Mouse (Mus musculus) stomach, embryonic 16.5 days (tissue): ENCODE measurements around the gene Arel1. TPM values are rescaled to one million over a fixed set of nuclear protein-coding genes. Genes with fewer than 3 reads are reported as not detected.

Source experiments
- ATAC-seq: fragments of 200-750 bp; cut with Nextera tagmentation; 2 replicates; pipeline ENCODE4 v1.8.0; 2017; ENCODE audit warnings: moderate number of reproducible peaks, moderate TSS enrichment; ENCODE audit not compliant: insufficient read depth, low FRiP score
- H3K27ac ChIP-seq: fragments of 300-500 bp; sonication (generic); 2 replicates; pipeline ENCODE4 v1.5.1; 2014; ENCODE audit warnings: low read length
- H3K27me3 ChIP-seq: fragments of 300-500 bp; sonication (generic); 2 replicates; pipeline ENCODE4 v1.6.1; 2014; ENCODE audit warnings: low read length, control low read depth, mixed read lengths; ENCODE audit not compliant: control insufficient read depth, insufficient read depth
- H3K36me3 ChIP-seq: fragments of 300-500 bp; sonication (generic); 2 replicates; pipeline ENCODE4 v1.6.1; 2014; ENCODE audit warnings: low read length; ENCODE audit not compliant: control insufficient read depth, insufficient read depth
- H3K4me1 ChIP-seq: fragments of 300-500 bp; sonication (generic); 2 replicates; pipeline ENCODE4 v1.6.1; 2014; ENCODE audit warnings: low read length, control low read depth, mixed read lengths; ENCODE audit not compliant: control insufficient read depth, insufficient read depth
- H3K4me2 ChIP-seq: fragments of 300-500 bp; sonication (generic); 2 replicates; pipeline ENCODE4 v1.6.1; 2014; ENCODE audit warnings: low read depth, low read length, mixed read lengths
- H3K4me3 ChIP-seq: fragments of 300-500 bp; sonication (generic); replicated peaks from 2 replicates; pipeline ENCODE4 v1.5.1; 2014; ENCODE audit warnings: mild to moderate bottlenecking, low read length
- H3K9ac ChIP-seq: fragments of 300-500 bp; sonication (generic); 2 replicates; pipeline ENCODE4 v1.6.1; 2014; ENCODE audit warnings: low read length
- H3K9me3 ChIP-seq: fragments of 300-500 bp; sonication (generic); replicated peaks from 2 replicates; pipeline ENCODE4 v1.6.1; 2016; ENCODE audit warnings: low read length, control low read depth; ENCODE audit not compliant: control insufficient read depth
- WGBS: fragments of 180-500 bp; shearing (Covaris S2); extraction: QIAGEN DNeasy Blood & Tissue Kit; methylation state at CpG from one replicate; pipeline ENCODE4 v1.1.7; 2014; 5-methylcytosine and 5-hydroxymethylcytosine counted together
- polyA plus RNA-seq: library from polyadenylated mRNA; unstranded; fragments of >200 nt; fragmentation: Nextera tagmentation; extraction: Ambion mirVana; gene quantifications from 2 replicates; pipeline ENCODE4 v1.2.1, GENCODE M21; 2015

The Arel1 gene
- polyA plus RNA-seq, 1 experiment from 2014 or later = 11.8 TPM

DNA sequence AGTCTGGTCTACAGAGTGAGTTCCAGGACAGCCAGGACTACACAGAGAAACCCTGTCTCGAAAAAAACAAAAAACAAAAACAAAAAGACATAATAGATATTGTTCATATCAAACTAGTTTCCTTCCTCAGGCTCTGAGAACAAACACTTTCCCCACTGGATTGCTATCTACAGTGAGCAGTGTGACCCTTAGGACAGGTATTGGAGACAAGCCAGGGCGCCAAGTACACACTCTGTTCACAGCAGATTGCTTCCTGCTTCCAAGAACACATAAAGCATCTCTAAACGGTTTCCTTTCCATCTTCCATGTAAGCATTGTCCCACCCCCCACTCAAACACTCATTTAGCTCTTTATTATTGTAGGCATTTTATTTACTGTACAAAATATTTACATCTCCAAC is 52.9 kb downstream of the Arel1 start:
- Histone ChIP-seq H3K4me1 (no peaks in the 10 kb centered on the region), H3K4me2 (no peak overlapping the region), H3K4me3 (no peak overlapping the region), H3K27ac (no peak overlapping the region), H3K9me3 (no peaks in the 10 kb centered on the region), H3K9ac (no peak overlapping the region), H3K27me3 (no peaks in the 10 kb centered on the region), H3K36me3 (0 out of 2 replicates have a peak, but pooled peaks cover 5% of the 10 kb centered on the region)
- no peak for ATAC-seq
- 70% methylated on average over 3 of the region's 3 CpGs for WGBS

DNA sequence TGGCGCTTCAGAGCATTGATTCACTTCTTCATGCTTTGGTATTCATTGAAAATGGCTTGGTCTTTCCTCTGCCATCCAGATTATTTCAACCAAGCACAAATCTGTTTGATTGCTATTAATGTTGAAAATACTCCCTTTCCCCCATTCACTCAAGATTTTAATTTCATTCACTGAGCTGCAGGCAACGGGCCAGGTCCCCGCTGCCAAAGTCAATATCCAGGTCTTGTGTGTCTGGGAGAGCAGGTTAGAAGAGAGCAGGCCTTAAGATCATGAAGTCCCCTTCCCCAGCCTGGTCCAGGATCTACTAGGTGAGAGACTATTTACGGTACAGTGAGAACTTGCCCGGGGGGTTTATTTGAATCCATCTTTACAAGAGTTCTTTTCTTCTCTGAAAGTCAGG is 55.7 kb downstream of the Arel1 start:
- Histone ChIP-seq H3K4me3 (no peak overlapping the region), H3K9me3 (no peaks in the 10 kb centered on the region), H3K4me1 (0 out of 2 replicates have a peak, but pooled peaks cover 2% of the 10 kb centered on the region), H3K9ac (no peak overlapping the region), H3K36me3 (0 out of 2 replicates have a peak, but pooled peaks cover 5% of the 10 kb centered on the region), H3K27me3 (no peaks in the 10 kb centered on the region), H3K27ac (no peak overlapping the region), H3K4me2 (no peak overlapping the region)
- no peak for ATAC-seq
- WGBS = 88% methylated on average over 5 of the region's 5 CpGs

DNA sequence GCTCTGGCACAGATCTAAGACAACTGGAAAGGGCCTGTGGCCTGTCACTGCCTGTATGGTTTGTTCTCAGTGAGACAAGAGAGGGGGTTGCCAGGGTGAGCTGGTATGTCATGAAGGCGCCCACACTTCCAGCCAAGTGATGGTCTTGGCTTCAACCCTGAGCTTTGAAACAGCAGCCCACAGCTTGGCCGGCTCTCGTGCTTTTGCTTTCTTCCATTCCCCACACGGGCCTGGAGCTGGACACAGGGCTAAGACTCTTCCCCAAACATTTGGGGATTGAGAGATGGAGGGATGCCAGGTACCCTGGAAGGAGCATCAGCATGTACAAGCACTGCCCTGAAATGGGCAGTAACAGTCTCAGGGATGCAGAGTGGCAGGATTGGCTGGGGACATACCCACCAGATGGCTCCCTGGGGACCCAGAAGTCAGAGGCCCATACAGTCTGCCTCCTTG is 58.0 kb downstream of the Arel1 start:
- no peak for ATAC-seq
- WGBS = 71% methylated on average over 4 of the region's 4 CpGs

DNA sequence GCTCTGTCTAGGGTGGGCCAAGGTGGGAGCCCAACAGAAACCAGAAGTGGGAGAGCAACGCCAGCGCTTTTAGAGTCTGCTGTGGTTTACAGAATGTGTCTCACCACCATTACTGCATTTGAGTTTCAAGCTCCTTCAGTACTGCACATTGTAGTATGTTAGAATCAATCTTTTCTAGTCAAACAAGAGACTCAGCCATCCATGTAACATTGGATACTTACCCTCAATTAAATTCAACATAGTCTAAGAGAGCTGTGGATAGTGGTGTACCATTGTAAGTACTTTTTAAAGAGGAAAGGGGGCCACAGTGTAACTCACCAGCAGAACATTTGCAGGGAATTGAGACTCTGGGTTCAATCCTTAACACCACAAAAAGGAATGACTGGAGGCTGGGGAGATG is 59.1 kb downstream of the Arel1 start:
- Histone ChIP-seq H3K9ac (no peak overlapping the region), H3K4me1 (peaks cover 6% of the 10 kb centered on the region; the same call in 1 of the 2 replicates), H3K9me3 (no peaks in the 10 kb centered on the region), H3K27me3 (no peaks in the 10 kb centered on the region), H3K36me3 (no peaks in the 10 kb centered on the region), H3K27ac (no peak overlapping the region), H3K4me2 (no peak overlapping the region), H3K4me3 (no peak overlapping the region)
- 78% methylated on average over 2 of the region's 2 CpGs for WGBS
- ATAC-seq = no peak

More for the DNA sequence above, 58.0 kb downstream of the Arel1 start:
- Histone ChIP-seq H3K36me3 (no peaks in the 10 kb centered on the region), H3K27me3 (no peaks in the 10 kb centered on the region), H3K4me3 (no peak overlapping the region), H3K4me2 (no peak overlapping the region), H3K27ac (no peak overlapping the region; the same call in 1 of the 2 replicates), H3K9me3 (no peaks in the 10 kb centered on the region), H3K4me1 (0 out of 2 replicates have a peak, but pooled peaks cover 2% of the 10 kb centered on the region), H3K9ac (no peak overlapping the region)

DNA sequence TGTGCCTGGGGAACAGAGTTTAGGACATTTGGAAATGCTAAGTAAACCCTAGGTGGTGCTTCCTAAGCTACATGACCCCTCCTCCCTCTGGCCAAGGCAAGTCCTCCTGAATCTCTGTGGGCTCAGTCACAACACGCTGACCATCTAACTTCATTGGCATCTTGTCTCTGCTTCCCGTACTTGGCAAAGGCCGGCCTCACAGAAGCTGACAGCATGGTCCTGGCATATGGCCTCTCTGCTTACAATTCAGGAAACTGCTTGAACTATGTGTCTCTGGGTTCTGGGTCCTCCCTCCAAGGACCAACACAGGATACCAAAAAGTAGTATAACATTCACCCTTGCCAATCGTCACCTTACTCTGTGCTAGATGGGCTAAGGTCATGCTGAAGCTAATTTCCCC is 60.6 kb downstream of the Arel1 start:
- no peak for ATAC-seq
- Histone ChIP-seq H3K27me3 (no peaks in the 10 kb centered on the region), H3K27ac (no peak overlapping the region), H3K9me3 (no peaks in the 10 kb centered on the region), H3K9ac (no peak overlapping the region), H3K4me1 (peaks cover 6% of the 10 kb centered on the region; the same call in 1 of the 2 replicates), H3K4me3 (no peak overlapping the region), H3K36me3 (no peaks in the 10 kb centered on the region), H3K4me2 (no peak overlapping the region)
- 91% methylated on average over 4 of the region's 4 CpGs for WGBS

DNA sequence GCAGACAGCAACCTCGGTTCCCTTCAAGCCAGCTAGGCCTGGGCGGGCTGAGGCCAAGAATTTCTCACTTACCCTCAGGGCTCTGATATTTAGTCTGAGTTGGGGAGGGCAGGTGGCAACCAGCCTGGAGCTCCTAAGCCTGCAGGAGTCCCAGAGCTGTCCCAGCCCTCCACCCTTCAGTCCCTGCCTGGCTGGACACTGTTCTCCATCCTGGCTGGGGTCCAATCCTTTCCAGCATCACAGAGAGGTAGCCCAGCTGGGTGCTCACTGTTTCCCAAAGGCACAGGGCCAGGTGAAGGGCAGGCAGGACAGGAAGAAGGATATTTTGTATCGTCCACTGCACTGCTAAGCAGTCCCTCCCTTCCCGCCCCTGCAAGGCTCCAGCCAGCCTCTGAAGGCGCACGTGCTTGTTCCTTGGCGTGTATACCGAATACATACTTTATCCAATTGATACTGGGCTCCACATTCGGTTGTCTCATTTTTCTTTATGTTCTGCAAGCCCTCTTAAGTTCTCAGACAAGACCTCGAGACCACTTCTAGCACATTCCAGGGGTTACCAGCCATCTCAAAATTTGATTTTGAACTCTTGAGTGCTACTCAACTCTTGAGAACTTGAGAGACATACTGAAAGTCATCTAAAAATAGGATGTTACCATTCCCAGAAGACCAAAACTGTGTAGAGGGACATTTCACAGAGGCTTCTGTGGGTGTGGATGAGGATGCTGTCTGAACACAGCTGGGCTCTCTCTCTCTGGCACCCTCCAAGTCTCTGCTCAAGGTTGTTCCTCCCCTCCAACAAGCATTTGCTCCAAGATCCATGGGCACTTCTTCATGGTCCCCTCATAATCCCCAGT is 62.8 kb downstream of the Arel1 start:
- Histone ChIP-seq H3K4me1 (peaks cover 6% of the 10 kb centered on the region; the same call in 1 of the 2 replicates), H3K27me3 (no peaks in the 10 kb centered on the region), H3K27ac (peak overlapping the region; percentile 29; the same call in 1 of the 2 replicates), H3K36me3 (no peaks in the 10 kb centered on the region), H3K4me3 (no peak overlapping the region), H3K4me2 (no peak overlapping the region), H3K9me3 (no peaks in the 10 kb centered on the region), H3K9ac (no peak overlapping the region)
- WGBS = 53% methylated on average over 10 of the region's 10 CpGs
- ATAC-seq = peak; percentile 67

DNA sequence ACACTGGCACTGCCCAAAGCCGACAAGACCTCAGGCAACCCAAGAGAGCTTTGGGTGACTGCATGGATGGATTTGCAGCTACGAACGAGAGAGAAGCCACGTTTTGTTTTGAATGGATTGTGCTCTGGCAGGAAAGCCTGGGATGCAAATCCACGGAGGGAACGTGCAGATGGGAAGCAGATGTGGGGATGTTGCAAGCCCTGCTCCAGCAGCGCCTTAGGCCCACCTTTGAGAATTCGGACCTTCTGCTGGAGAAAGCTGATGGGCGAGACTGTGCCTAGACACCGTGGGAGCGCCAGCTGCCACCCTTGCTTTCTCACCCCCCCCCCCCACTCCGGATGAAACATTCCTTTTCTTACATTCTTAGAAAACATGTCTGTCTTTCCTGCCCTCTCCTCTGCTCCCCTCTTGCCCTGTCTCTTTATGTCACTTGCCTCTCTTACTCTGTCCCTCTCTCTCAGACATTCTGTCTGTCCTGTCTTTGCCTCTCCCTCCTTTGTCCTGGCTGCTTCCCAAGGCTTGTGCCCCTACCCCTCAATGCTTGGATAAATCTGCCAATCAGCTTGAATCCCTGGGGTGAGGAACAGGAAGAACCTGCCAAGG is 63.6 kb downstream of the Arel1 start:
- ATAC-seq = no peak
- H3K9ac ChIP-seq = no peak overlapping the region
- WGBS = 66% methylated on average over 12 of the region's 12 CpGs
- H3K36me3 ChIP-seq = no peaks in the 10 kb centered on the region
- no peak overlapping the region for H3K4me3 ChIP-seq
- H3K27me3 ChIP-seq = no peaks in the 10 kb centered on the region
- peak overlapping the region; percentile 29; the same call in 1 of the 2 replicates for H3K27ac ChIP-seq
- no peak overlapping the region for H3K4me2 ChIP-seq
- no peaks in the 10 kb centered on the region for H3K9me3 ChIP-seq
- peaks cover 6% of the 10 kb centered on the region; the same call in 1 of the 2 replicates for H3K4me1 ChIP-seq

DNA sequence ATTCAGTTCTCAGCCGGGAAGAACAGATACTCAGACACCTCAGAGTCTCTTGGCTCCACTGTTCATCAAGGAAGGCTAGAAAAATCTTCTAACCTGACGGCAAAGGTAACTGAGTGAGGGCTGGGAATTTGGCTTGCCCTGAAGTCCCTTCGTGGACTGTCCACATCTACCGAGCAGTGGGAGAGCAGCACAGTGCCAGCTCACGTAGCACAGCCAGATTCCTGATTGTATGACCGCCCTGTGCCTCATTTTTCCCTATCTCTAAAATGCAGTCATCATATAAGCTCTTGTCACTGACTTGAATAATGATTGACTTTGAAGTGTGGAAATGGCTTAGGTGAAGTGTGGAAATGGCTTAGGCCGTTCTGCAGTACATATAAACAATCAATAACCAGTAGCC is 66.3 kb downstream of the Arel1 start:
- Histone ChIP-seq H3K9ac (no peak overlapping the region), H3K4me3 (no peak overlapping the region), H3K27ac (no peak overlapping the region), H3K4me1 (peaks cover 4% of the 10 kb centered on the region; the same call in 1 of the 2 replicates), H3K4me2 (no peak overlapping the region), H3K36me3 (no peaks in the 10 kb centered on the region), H3K27me3 (no peaks in the 10 kb centered on the region), H3K9me3 (no peaks in the 10 kb centered on the region)
- ATAC-seq = no peak
- WGBS = 63% methylated on average over 7 of the region's 7 CpGs

DNA sequence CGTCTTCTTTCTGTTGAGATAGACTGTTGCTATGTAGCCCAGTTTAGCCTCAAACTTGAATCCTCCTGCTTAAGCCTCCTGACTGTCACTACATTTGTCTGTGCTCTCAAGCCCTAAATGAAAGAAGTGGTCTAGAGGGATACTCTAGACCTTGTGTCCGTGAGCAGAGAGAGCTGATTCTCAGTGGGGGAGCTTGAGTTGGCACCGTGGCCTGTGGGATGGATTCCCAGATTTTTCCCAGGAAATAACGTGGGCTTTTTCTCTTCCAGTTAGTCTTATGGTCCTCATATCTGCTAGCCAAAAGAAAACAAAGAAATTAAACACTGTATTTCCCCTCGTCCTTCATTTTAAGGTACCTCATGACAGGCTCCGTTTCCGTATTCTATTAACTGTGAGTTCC is 70.4 kb downstream of the Arel1 start:
- Histone ChIP-seq H3K27me3 (no peaks in the 10 kb centered on the region), H3K4me1 (no peaks in the 10 kb centered on the region), H3K4me3 (no peak overlapping the region), H3K9me3 (no peaks in the 10 kb centered on the region), H3K9ac (no peak overlapping the region), H3K4me2 (no peak overlapping the region), H3K36me3 (no peaks in the 10 kb centered on the region), H3K27ac (no peak overlapping the region)
- 74% methylated on average over 7 of the region's 7 CpGs for WGBS
- no peak for ATAC-seq
